Comparison of ENCODE assay signal across 23 mouse cellular contexts in genomic region chr1:151083806-151084205, GRCm38 (mm10).
A peak's percentile ranks its signal among the peaks of the same experiment; 100 is the strongest.
DNase-seq lines count a peak whose midpoint lies in the region; ATAC-seq lines count a peak whose summit lies in the region.
"Had no signal": no experiment of that assay in that cellular context is flagged by ENCODE, and none has a peak within 500 bp of the region (broad histone marks: within the 10 kb centered on the region; RNA-seq: fewer than 3 reads in every experiment).

No protein-coding gene starts in this region.

- 83% methylated on average over 2 of the region's 2 CpGs for WGBS in hindbrain, embryonic 14.5 days

- H3K4me1 ChIP-seq in hindbrain, embryonic 14.5 days (replicated peaks; ENCODE audit: control insufficient read depth, insufficient read depth, low read length): no peaks in the 10 kb centered on the region; the same call in 1 of the 2 replicates

- no peak for ATAC-seq in hindbrain, embryonic 14.5 days (ENCODE audit: low FRiP score)
- no peak for ATAC-seq in erythroblast, adult 5-6 weeks (replicated peaks; ENCODE audit: low FRiP score, poor library complexity, severe bottlenecking)
- ATAC-seq: forebrain, embryonic 15.5 days; hindbrain, postnatal 0 days; intestine, embryonic 16.5 days had no signal

- H3K27me3 ChIP-seq in hindbrain, embryonic 14.5 days (ENCODE audit: control insufficient read depth, insufficient read depth, low read length): no peaks in the 10 kb centered on the region
- H3K27me3 ChIP-seq: forebrain, embryonic 15.5 days; heart, embryonic 13.5 days had no signal

- peak; percentile 38 for DNase-seq in CD4-positive, CD25-positive, alpha-beta regulatory T cell, adult 2 months (ENCODE audit: low read depth, low spot score)
- peak; percentile 30 for DNase-seq in T-cell, adult 2 months (ENCODE audit: low spot score)
- DNase-seq in induced T-regulatory cell, adult 2 months (ENCODE audit: low read depth): peak; percentile 24
- DNase-seq in naive thymus-derived CD4-positive, alpha-beta T cell, adult 2 months (ENCODE audit: low read depth): peak; percentile 48
- DNase-seq in hindbrain, embryonic 14.5 days (ENCODE audit: low spot score): no peak
- no peak for DNase-seq in left cerebral cortex, postnatal 36 days (ENCODE audit: low spot score in 2 of 2)
- DNase-seq in spleen, postnatal 10 days (ENCODE audit: low spot score in 2 of 2): no peak
- DNase-seq: adrenal gland, postnatal 14 days; cerebellum, adult 11-12 months; cerebellum, adult 9-10 months; cerebellum, postnatal 25 days; gastrocnemius, postnatal 10 days; heart, adult 2 months; heart, postnatal 36 days; kidney, adult 8-10 months had no signal

- no peak overlapping the region for H3K27ac ChIP-seq in hindbrain, embryonic 14.5 days
- H3K27ac ChIP-seq: embryonic facial prominence, embryonic 10.5 days; forebrain, embryonic 10.5 days; forebrain, embryonic 15.5 days; heart, adult 2 months; heart, embryonic 13.5 days; hindbrain, postnatal 0 days had no signal

- intact Hi-C loops in left cerebral cortex, postnatal 36 days (cut with DNase I): loop anchor here (10.0 kb wide), 1 partner anchor 91 kb away; no protein-coding TSS in a partner anchor

- no peak overlapping the region for H3K4me2 ChIP-seq in hindbrain, embryonic 14.5 days (replicated peaks)
- H3K4me2 ChIP-seq: forebrain, embryonic 15.5 days; heart, embryonic 13.5 days had no signal

- H3K36me3 ChIP-seq in hindbrain, embryonic 14.5 days (replicated peaks; ENCODE audit: control insufficient read depth, insufficient read depth): no peaks in the 10 kb centered on the region
- H3K36me3 ChIP-seq: embryonic facial prominence, embryonic 10.5 days; forebrain, embryonic 10.5 days; forebrain, embryonic 15.5 days; heart, embryonic 13.5 days had no signal

- no peak overlapping the region for H3K4me3 ChIP-seq in hindbrain, embryonic 14.5 days (replicated peaks; ENCODE audit: low read length)
- H3K4me3 ChIP-seq: embryonic facial prominence, embryonic 10.5 days; erythroblast, embryonic 14.5 days; forebrain, embryonic 10.5 days; forebrain, embryonic 15.5 days; heart, adult 2 months; heart, embryonic 13.5 days had no signal

- H3K9ac ChIP-seq in hindbrain, embryonic 14.5 days: no peak overlapping the region
- H3K9ac ChIP-seq: forebrain, embryonic 15.5 days; heart, embryonic 13.5 days had no signal

- H3K9me3 ChIP-seq in hindbrain, embryonic 14.5 days (ENCODE audit: control insufficient read depth, low read length): no peaks in the 10 kb centered on the region
- H3K9me3 ChIP-seq: embryonic facial prominence, embryonic 10.5 days; forebrain, embryonic 10.5 days; forebrain, embryonic 15.5 days; heart, embryonic 13.5 days had no signal

Comparison
In these comparisons a context has a peak if more than half of its experiments do, and no peak if none do; other contexts are left out.
1. DNase-seq: peak in CD4-positive, CD25-positive, alpha-beta regulatory T cell, adult 2 months (single experiment), T-cell, adult 2 months (single experiment), induced T-regulatory cell, adult 2 months (single experiment) and naive thymus-derived CD4-positive, alpha-beta T cell, adult 2 months (single experiment); none in hindbrain, embryonic 14.5 days (single experiment), left cerebral cortex, postnatal 36 days (0 of 2) and spleen, postnatal 10 days (0 of 2).